In genomic region chr11:17257443-17257842, GRCm38 (mm10) we compare ENCODE assay signal across 8 mouse cellular contexts. TPM values are rescaled to one million over a fixed set of nuclear protein-coding genes. Genes with fewer than 3 reads are reported as not detected.
DNase-seq lines count a peak whose midpoint lies in the region; ATAC-seq and TF ChIP-seq lines count a peak whose summit lies in the region.

Gene C1d (plus strand): TSS chr11:17257579.

- no peak for TF ChIP-seq CTCF in gastrocnemius, adult 2 months (IDR thresholded peaks at IDR 0.05)
- no peak for TF ChIP-seq CTCF in hindbrain, postnatal 0 days (IDR thresholded peaks at IDR 0.05; ENCODE audit: low read depth)
- TF ChIP-seq CTCF in left cerebral cortex, adult 2 months (IDR thresholded peaks at IDR 0.05): no peak

- intact Hi-C loops in gastrocnemius, adult 2 months (cut with DNase I): loop anchor here (5.0 kb wide), 1 partner anchor 100 kb away; the partner anchor contains the start of gene Ppp3r1
- intact Hi-C loops in left cerebral cortex, adult 2 months (cut with DNase I): loop anchor here (2.0 to 5.0 kb wide), 2 partner anchors 99 to 175 kb away; partner anchors contain the start of gene Ppp3r1

- peaks cover 3% of the 10 kb centered on the region; the same call in 1 of the 2 replicates for H3K4me1 ChIP-seq in hindbrain, postnatal 0 days (ENCODE audit: insufficient read depth, low read length)

- peak within 1 kb of the TSS; percentile 74 for H3K9ac ChIP-seq in hindbrain, postnatal 0 days (replicated peaks; ENCODE audit: low read length)

- peak; percentile 94 for DNase-seq in WW6 (ENCODE audit: low read depth, low spot score)
- DNase-seq in cerebellum, postnatal 4 days (ENCODE audit: low spot score in 2 of 2): peak; percentile 93 to 96
- peak; percentile 98 for DNase-seq in gastrocnemius, adult 2 months
- peak; percentile 99 for DNase-seq in hindbrain, postnatal 0 days (ENCODE audit: low spot score)
- DNase-seq in left cerebral cortex, adult 2 months (ENCODE audit: extremely low spot score in 1 of 2, low spot score in 2 of 2): peak; percentile 96 to 97
- DNase-seq in right cerebral cortex, adult 2 months (ENCODE audit: low spot score in 2 of 2): peak; percentile 97 to 98
- peak; percentile 97 for DNase-seq in urinary bladder, postnatal 14 days (ENCODE audit: low spot score)

- no peaks in the 10 kb centered on the region for H3K27me3 ChIP-seq in hindbrain, postnatal 0 days (ENCODE audit: insufficient read depth, low read length)

- H3K4me3 ChIP-seq in gastrocnemius, adult 2 months: peak within 1 kb of the TSS; percentile 94
- peak within 1 kb of the TSS; percentile 67 for H3K4me3 ChIP-seq in hindbrain, postnatal 0 days (ENCODE audit: low read length)
- peak within 1 kb of the TSS; percentile 68 for H3K4me3 ChIP-seq in left cerebral cortex, adult 2 months

- H3K4me2 ChIP-seq in hindbrain, postnatal 0 days (ENCODE audit: low read depth, low read length): peak within 1 kb of the TSS; percentile 83

- WGBS in hindbrain, postnatal 0 days: under 1% methylated on average over 33 of the region's 33 CpGs

- H3K27ac ChIP-seq in gastrocnemius, adult 2 months: peak within 1 kb of the TSS; percentile 97
- peak within 1 kb of the TSS; percentile 89 for H3K27ac ChIP-seq in hindbrain, postnatal 0 days
- H3K27ac ChIP-seq in left cerebral cortex, adult 2 months: peak within 1 kb of the TSS; percentile 90

- H3K36me3 ChIP-seq in hindbrain, postnatal 0 days (ENCODE audit: insufficient read depth, low read length): no peaks in the 10 kb centered on the region

- H3K9me3 ChIP-seq in hindbrain, postnatal 0 days (ENCODE audit: low read length): no peaks in the 10 kb centered on the region

- peak; percentile 96 for ATAC-seq in hindbrain, postnatal 0 days
- peak; percentile 97 for ATAC-seq in megakaryocyte, adult 5-6 weeks (ENCODE audit: poor library complexity, severe bottlenecking)

RNA-seq across cellular contexts. Expression of gene C1d, which starts in this region (rescaled TPM):
- 10 to 100 TPM; 33.7 to 36.0 TPM for total RNA-seq in gastrocnemius, adult 2 months (2021)
- 26.6 and 47.1 TPM in 2 replicates for total RNA-seq in hindbrain, postnatal 0 days (2014; rRNA removed)
- polyA plus RNA-seq in hindbrain, postnatal 0 days (2015; fragmentation: Nextera tagmentation; extraction: Ambion mirVana): 170 and 175 TPM in 2 replicates
- total RNA-seq in left cerebral cortex, adult 2 months (2021): 10 to 100 TPM; 38.6 to 46.2 TPM
- total RNA-seq in megakaryocyte, adult 5-6 weeks (2015): 56.0 and 56.7 TPM in 2 replicates
- 44.9 and 52.2 TPM in 2 replicates for total RNA-seq in megakaryocyte, adult 5-6 weeks (2017)

Comparison
In these comparisons a context has a peak if more than half of its experiments do, and no peak if none do; other contexts are left out.
1. Peak in every context shown above with its lines: DNase-seq, ATAC-seq, H3K4me3 ChIP-seq and H3K27ac ChIP-seq.